Mouse (Mus musculus) layer of hippocampus, adult 8-10 months (tissue): ENCODE data around the gene Kctd2. TPM values are rescaled to one million over a fixed set of nuclear protein-coding genes. Genes with fewer than 3 reads are reported as not detected.
"Not testable (repeated sequence)": the region's sequence is repeated elsewhere in the genome, so short reads cannot be mapped to it uniquely, and the experiment has no call there.

Experiments used
- DNase-seq, 2 experiments: peaks; one replicate each; pipeline ENCODE4 v3.0.0; 2022; ENCODE audit warnings: low spot score in 2 of 2
- total RNA-seq, 4 experiments: library from RNA; stranded (reverse); gene quantifications; 2 replicates each; pipeline ENCODE4 v1.2.4; 2022

The Kctd2 gene
- total RNA-seq: 10 to 100 TPM; 67.4 to 74.9 (median 71.2) TPM

- peak; percentile 94 to 95 for DNase-seq
These were observed at the start of gene Kctd2, which contains the start of gene Atp5h for GRCm38 (mm10) chr11:115419531-115420237. Gene Kctd2 (plus strand): TSS chr11:115420128. Gene Atp5h (minus strand): TSS chr11:115419962.

DNA sequence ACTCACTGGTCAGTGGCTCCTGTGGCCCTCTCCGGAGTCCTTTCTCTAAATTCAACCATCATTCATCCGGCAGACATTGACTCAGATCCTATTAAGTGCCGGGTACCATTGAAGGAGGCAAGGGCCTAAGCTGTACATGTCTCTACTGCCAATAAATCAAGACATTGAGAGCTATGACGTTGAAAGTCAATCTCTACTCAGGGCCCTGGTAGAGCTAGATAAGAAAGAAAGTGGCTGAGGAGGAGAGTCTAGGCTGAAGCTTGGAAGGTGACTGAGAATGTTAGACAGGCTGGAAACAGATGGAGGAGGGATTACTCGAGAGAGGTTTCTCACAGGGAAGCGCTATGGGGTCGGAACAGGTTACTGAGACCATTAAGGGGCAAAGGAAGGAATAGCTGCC, 49.6 kb upstream of the Kctd2 start:
- no peak for DNase-seq

GRCm38 (mm10) chr11:115371354-115371753, 48.6 kb upstream of the Kctd2 start:
- no peak for DNase-seq

- no peak for DNase-seq
These were observed 47.9 kb upstream of the Kctd2 start for GRCm38 (mm10) chr11:115372015-115372414.

DNA sequence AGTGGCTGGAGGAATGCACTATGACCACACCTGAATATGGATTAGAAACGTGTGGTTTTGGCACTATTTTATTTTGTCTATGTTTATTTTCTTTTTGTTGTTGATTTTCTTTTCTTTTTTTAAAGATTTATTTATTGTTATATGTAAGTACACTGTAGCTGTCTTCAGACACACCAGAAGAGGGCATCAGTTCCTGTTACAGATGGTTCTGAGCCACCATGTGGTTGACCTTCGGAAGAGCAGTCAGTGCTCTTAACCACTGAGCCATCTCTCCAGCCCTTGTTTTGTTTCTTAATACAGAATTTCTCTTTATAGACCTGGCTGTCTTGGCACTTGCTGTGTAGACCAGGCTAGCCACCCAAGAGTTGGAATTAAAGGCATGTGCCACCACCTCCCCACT, 47.2 kb upstream of the Kctd2 start:
- DNase-seq: no peak

GRCm38 (mm10) chr11:115373805-115374694, 45.9 kb upstream of the Kctd2 start:
- peak; percentile 82 to 85 for DNase-seq

- DNase-seq: peak in 1 of 2 experiments; percentile 52
These were observed 45.1 kb upstream of the Kctd2 start for GRCm38 (mm10) chr11:115374695-115375425.

GRCm38 (mm10) chr11:115376722-115377121, 43.2 kb upstream of the Kctd2 start:
- no peak for DNase-seq

- no peak for DNase-seq
These were observed 42.7 kb upstream of the Kctd2 start for GRCm38 (mm10) chr11:115377254-115377653.

- no peak for DNase-seq
These were observed 42.1 kb upstream of the Kctd2 start for GRCm38 (mm10) chr11:115377854-115378253.

- no peak for DNase-seq
These were observed 38.7 kb upstream of the Kctd2 start for GRCm38 (mm10) chr11:115381276-115381675.

DNA sequence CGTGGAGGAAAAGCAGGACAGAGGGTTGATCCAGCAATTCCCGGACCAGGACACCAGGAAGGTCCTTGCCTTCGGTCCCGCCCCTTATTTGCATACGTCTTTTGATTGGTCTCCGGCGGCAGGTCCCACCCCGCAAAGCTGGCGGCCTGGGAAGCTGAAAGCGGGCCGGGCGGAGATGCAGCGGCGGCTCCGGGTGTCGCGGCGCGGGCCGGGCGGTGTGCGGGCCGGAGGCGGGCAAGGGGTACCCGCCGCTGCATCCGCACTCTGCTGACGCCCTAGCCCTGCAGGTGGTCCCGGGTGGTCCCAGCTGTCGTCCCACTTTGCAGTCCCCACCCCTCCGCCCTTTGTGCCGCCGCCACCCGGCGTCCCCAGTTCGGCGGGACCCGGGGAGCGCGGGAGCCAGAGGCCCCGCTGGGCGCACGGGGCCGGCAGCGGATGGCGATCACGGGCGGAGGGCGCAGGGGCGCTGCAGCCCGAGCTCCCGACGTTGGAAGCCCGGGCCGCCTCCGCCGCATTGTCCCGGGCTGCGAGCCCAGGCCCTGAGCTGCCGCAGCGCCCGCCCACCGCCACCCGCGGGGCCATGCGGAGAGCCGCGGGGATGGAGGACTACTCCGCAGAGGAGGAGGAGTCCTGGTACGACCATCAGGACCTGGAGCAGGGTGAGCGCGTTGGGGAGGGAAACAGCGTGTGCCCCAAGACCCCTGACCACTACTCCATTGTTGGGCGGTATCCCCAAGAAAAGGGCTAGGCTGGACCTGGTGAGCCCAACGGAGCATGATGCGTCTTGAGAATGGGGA, 38.0 kb upstream of the Kctd2 start, which contains the start of gene Cdr2l:
TSS of gene Cdr2l (plus strand) at position 174 of the 797 bp plus-strand sequence.
- DNase-seq: peak; percentile 85

DNA sequence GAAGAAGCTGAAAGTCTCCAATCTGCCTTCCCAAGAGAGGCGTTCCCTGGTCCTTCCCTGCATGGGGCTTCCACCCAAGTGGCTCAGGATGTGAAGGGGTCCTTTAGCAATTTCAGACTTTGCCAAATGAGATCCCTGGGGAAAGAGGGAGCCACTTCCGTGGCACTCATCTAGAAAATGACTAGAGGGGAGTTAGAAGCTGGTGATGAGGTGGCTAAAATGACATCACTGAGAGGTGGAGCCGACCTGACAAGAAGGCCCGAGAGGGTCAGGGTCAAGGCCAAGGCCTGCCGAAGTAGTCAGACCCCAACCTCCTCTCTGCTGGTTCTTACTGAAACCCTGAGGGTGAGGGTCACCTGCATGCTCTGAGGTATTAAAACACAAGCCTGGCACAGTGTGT, 37.0 kb upstream of the Kctd2 start:
- DNase-seq: no peak

- peak in 1 of 2 experiments; percentile 51 for DNase-seq
These were observed 36.0 kb upstream of the Kctd2 start for GRCm38 (mm10) chr11:115383701-115384474.

DNA sequence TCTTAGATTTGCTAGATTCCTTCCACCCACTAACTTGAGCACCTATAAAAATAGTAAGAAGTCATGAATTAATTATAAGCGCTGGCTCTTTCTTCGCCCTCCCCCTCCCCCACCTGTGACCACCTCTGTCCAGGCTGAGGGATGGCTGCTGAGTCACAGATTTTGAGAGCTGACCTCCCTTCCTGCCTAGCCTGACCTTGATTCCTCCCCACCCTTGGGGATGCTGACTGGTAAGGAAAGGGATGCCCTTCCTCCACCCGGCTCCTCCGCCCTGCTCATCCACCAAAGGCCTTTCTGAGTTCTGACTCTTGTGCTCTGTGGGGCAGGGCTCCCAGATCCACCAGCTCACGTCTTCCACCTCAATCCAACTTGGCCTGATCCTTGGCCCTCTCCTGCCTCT, 35.3 kb upstream of the Kctd2 start:
- DNase-seq: no peak

DNA sequence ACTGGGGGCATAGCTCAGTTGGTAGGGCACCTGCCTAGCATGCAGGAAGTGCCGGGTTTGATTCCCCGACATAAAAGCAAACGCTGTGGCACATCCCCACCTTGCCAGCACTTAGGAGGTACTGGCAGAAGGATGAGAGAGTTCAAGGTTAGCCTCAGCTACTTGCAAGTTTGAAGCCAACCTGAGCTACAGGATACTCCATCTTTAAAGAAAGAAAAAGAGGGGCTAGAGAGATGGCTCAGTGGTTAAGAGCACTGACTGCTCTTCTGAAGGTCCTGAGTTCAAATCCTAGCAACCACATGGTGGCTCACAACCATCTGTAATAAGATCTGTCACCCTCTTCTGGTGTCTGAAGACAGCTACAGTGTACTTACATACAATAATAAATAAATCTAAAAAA, 33.1 kb upstream of the Kctd2 start:
- DNase-seq: not testable (repeated sequence)

DNA sequence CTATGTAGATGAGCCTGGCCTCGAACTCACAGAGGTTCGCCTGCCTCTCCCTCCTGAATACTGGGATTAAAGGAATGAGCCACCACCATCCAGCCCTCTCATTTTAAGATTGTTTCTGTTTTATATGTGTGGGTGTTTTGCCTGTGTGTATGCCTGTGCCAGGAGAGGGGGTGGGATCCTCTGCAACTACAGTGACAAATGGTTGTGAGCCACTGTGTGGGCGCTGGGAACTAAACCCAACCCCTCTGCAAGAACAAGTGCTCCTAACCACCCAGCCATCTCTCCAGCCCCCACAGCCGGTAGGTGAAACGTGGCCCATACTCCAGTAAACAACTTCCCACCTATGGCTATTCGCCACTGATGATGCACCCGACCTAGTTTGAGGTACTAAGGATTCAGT, 28.6 kb upstream of the Kctd2 start:
- no peak for DNase-seq

- no peak for DNase-seq
These were observed 26.1 kb upstream of the Kctd2 start for GRCm38 (mm10) chr11:115393721-115394325.

GRCm38 (mm10) chr11:115398085-115398484, 21.8 kb upstream of the Kctd2 start:
- DNase-seq: no peak

GRCm38 (mm10) chr11:115400126-115400525, 19.8 kb upstream of the Kctd2 start:
- no peak for DNase-seq
